Mouse (Mus musculus): ENCODE measurements at regions not wholly inside any gene's neighbourhood (a gene's known extent, or its start where the extent isn't known, plus 50 kb on each side); places are given as distances from the start of the nearest gene placed in this dataset.

- no peak for DNase-seq
These were observed 59.6 kb downstream of the Npy1r start for GRCm38 (mm10) chr8:66756639-66757038.

- no peak for DNase-seq
These were observed 60.8 kb downstream of the Npy1r start for GRCm38 (mm10) chr8:66757830-66758229.

GRCm38 (mm10) chr8:66758519-66758918 is 61.5 kb downstream of the Npy1r start:
- no peak for DNase-seq

GRCm38 (mm10) chr8:66759716-66760115 is 62.7 kb downstream of the Npy1r start:
- no peak for DNase-seq

GRCm38 (mm10) chr8:66760958-66761583 is 64.1 kb downstream of the Npy1r start:
- DNase-seq: no peak

GRCm38 (mm10) chr8:66764992-66765528 is 68.1 kb downstream of the Npy1r start:
- DNase-seq: no peak

- no peak for DNase-seq
These were observed 71.5 kb downstream of the Npy1r start for GRCm38 (mm10) chr8:66768379-66768969.

GRCm38 (mm10) chr8:66771111-66771510 is 74.1 kb downstream of the Npy1r start:
- DNase-seq: no peak

- DNase-seq: peak; percentile 29
These were observed 75.7 kb downstream of the Npy1r start for GRCm38 (mm10) chr8:66772653-66773052.

GRCm38 (mm10) chr8:66777115-66777877 is 80.3 kb downstream of the Npy1r start:
- no peak for DNase-seq

- no peak for DNase-seq
These were observed 80.4 kb upstream of the Naf1 start for GRCm38 (mm10) chr8:66779622-66780021.

GRCm38 (mm10) chr8:66782656-66783055 is 77.4 kb upstream of the Naf1 start:
- no peak for DNase-seq

- DNase-seq: no peak
These were observed 74.0 kb upstream of the Naf1 start for GRCm38 (mm10) chr8:66785996-66786395.
